Mouse (Mus musculus) neutrophil, adult 5-6 weeks (primary cell): ENCODE data around the gene Pde8a. TPM values are rescaled to one million over a fixed set of nuclear protein-coding genes. Genes with fewer than 3 reads are reported as not detected.
"Not testable (repeated sequence)": the region's sequence is repeated elsewhere in the genome, so short reads cannot be mapped to it uniquely, and the experiment has no call there.

Experiments
- ATAC-seq: fragments of 151-379, 151-347 bp; 2 replicates; pipeline ENCODE4 v1.8.0; 2017; ENCODE audit warnings: mild to moderate bottlenecking, moderate TSS enrichment; ENCODE audit not compliant: insufficient number of reproducible peaks, poor library complexity, low FRiP score, severe bottlenecking; ENCODE audit errors: extremely low read depth
- total RNA-seq: library from RNA; stranded (forward); fragments of 200-1000 nt; gene quantifications from 2 replicates; pipeline ENCODE4 v1.2.3, GENCODE M21; 2017

The Pde8a gene
- total RNA-seq, 1 experiment from 2014 or later: 9.8 TPM

DNA sequence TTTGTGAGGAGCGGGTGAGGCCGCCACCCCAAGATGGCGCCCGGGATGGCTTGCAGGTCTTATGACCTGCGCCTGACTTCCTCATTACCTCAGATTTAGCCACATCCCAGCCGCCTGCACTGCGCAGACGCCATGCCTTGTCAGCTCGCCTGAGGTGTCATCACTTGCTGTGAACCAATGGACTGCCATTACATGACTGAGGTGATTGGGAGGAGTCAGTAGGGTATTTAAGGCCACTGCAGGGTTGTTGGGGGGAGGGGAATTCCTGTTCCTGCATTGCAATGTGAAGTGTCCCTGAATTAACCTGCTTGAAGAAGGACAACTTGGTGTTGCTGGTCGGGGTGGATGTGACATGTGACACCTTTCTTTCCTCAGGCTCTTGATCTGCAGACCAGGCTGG lies 9.8 kb upstream of the Pde8a start:
- not testable (repeated sequence) for ATAC-seq

DNA sequence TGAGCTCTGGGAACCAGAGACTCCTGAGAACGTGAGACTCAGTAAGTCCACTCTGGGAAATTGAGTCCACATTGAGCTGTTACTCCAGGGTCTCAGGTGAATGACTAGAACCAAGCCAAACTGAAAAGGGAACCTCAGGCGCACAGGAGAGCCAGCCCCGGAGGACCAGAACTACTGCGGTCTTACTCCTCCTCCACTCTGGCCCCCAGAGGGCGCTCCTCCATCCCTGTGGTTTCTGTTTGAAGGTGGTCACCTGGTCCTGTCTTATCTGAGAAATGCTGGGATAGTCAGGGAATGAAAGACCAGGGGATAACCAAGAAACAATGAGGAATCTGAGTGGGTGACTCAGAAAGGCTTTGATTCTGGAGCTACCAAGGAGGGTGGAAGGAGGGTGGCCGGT lies 4.5 kb upstream of the Pde8a start:
- ATAC-seq: no peak

DNA sequence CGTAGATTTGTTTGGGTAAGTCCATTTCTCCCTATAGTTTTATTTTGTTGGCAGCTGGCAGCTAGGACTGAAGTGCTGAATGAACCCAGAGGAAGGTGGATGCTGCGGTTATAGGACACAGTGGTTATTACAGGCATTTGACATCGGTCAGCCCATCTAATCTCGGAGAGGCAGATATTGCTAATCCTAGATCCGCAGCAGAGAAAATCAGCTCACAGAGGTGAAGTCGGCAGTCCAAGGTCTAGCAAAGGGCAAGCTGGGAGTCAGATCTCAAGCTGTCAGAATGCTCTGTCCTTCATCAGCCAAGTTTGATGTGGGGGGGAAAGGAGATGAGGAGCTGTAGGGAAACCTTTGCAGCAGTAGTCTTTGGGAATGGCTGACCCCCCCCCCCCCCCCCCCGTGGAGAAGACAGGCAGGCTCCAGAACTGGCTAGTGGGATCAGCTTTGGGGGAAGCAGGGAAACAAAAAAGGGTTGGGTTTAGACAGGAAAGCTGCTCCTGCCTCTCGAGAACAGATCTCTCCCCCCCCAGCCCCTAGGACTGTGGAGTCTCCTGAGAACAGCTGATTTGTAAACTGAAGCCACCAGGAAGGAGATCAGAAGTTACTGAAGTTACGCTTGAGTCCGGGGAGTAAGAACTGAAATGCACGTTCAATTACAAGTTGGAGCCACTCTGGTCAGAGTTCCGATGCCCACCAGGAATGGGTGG lies 3.3 kb upstream of the Pde8a start:
- no peak for ATAC-seq

DNA sequence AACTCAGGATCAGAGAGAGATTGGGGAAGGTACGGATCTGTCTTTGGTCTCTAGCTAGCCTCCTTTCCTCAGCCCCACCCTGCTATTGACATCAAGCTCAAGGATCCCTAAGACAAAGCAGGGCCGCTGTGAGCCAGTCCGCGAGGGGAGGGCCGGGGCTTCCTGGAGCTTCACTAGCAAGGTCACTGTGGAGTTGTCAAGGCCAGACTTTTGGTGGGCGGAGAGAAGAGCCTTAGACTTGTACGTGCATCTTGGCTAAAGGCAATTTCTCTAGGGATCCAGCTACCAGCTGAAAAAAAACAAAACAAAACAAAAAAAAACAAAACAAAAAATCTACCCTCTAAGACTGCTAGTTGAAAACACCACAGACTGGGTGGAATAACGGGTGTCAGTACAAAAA lies 1.6 kb upstream of the Pde8a start:
- ATAC-seq: no peak

DNA sequence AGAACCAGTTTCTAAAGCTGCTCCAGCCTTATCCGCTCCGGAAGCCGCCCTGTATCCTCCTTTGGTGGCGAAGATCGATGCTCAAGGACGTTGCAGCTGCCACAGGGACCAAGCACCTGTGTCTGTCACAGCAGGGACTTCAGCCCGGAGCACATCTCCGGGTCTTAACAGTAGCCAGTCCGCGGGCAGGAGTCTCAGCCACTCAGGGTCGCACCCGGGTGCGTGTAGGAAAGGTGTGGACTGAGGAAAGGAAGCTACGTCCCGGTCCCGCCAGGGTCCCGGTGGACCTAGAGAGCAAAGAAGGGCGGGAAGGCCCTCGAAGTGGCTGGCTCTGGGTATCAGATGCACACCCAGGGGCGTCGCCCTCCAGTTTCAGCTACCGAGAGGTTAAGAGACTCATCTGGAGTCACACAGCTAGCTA lies 1.1 kb upstream of the Pde8a start:
- peak; percentile 68 for ATAC-seq

DNA sequence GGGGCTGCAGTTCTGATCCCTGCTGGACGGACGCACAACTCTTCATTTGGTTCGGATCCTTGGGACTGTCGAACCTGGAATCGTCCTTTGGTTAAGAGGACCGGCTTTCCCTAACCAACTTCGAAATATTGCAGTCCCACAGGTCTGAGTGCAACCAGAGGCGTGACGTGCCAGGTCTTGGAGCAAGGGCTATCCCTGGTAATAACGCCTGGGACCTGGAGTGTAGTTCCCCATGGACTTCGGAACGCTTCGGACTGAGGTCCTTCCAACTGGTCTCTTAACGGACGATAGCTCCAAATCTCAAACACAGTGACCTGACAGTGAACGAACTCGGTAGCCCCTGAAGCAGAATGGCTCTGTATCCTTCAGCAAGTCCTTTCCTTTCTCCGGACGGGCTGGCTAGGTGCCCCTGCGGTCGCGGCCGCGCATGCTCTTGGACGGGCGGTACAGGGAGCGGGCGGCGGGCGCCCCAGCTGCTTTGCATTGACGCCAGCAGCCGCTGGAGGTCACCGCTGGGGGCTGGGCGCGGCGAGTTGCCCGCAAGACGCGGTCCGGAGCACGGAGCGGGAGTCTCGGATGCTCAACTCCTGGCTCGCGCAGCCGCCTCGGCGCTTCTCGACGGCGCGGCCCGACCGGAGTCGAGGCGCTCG lies 574 bp upstream of the Pde8a start:
- peak; percentile 75 for ATAC-seq

DNA sequence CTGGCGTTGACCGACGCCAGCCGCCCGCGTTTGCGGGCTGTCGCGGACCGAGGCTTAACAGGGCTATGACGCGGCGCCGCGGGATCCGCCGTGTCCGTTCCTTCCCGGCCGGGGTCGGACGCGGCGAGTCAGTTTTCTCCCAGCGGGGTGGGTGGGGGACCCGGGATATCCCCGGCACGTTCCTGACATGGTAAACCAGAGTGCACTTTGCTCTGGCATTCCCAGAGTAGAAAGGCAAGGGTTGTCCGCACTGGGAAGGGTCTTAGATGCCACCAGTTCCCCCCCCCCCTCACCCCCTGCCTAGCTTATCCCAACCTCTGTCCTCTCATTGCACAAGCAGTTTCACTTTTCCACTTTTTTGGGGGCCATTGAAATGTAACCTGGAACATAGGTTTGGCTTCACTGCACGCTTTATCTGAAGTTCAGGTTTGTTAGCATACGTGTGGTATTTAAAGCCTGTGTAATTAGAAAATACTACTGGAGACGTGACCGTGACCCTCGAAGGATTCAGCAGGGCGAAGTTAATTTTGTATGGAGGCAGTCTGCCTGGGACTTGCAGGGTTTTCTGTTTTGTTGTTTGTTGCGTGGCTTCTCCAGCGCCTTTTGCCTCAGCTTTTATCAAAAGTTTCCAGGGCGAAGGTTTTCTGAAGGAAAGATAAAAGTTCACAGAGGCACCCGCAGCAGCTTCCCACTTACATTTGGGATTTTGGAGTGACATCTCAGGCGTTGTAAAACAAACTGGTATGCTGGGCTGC lies 934 bp downstream of the Pde8a start:
- no peak for ATAC-seq

DNA sequence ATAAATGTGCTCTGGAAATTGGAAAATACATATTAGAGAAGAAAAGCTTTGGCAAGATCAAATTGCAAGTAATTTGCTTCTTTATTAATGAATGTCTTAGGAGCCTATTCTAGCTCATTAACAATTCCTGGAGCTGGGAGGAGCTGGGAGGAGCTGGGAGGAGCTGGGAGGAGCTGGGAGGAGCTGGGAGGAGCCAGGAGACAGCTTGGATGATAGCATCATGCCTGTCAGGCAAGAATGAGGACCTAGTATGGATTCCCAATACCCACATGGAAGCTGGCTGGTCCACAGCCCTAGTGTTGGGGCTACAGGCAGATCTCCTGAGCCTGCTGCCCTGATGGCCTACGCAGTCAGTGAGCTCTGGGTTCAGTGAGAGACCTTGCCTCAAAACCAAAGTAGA lies 2.6 kb downstream of the Pde8a start:
- no peak for ATAC-seq

DNA sequence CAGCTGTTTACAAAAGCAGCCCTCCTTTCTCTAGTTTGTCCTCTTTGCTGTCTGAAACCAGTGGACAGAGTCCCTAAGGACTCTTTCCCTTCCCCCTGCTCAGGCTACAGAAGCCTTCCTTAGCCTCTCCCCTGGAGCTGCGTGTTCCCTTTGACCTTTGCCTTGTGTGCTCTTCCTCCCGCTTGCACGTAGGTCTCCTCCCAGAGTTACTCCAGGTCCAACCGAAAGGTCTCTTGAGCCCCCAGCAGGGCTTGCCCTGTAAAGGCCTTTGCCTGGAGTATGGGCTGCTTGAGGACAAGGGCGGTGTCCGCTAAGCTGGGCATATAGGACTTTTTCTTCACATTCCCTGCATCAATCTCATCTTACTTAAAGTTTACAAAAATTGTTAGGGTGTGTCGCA lies 5.9 kb downstream of the Pde8a start:
- no peak for ATAC-seq

DNA sequence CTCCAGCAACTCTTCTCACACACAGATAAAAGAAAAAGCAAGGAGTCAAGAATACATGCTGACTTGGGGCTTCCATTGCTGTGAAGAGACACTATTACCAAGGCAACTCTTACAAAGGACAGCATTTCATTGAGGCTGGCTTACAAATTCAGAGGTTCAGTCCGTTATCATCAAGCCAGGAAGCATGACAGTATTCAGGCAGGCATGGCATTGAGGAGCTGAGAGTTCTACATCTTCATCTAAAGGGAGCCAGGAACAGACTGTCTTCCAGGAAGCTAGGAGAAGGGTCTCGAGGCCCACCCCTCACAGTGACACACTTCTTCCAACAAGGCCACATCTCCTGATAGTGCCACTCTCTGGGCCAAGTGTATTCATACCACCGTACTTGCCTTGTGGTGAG lies 7.0 kb downstream of the Pde8a start:
- ATAC-seq: no peak

DNA sequence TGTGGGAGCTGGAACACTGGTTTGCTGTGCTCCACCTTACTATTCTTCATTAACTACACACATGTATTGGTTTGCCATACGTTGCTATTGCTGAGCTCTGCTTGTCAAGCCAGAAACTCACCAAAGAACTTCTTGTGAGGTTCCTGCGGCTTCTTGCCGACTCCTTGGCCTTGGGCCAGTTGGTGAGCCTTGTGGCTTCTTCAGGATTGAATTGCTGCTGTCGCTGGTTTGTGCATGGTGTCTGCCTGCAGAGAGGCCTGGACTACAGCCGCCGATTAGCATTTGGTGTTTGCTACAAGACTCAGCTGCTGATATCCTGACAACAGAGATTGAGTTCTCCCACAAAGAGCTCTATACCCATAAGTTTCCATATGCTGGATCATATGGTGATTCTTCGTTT lies 10.9 kb downstream of the Pde8a start:
- ATAC-seq: no peak

DNA sequence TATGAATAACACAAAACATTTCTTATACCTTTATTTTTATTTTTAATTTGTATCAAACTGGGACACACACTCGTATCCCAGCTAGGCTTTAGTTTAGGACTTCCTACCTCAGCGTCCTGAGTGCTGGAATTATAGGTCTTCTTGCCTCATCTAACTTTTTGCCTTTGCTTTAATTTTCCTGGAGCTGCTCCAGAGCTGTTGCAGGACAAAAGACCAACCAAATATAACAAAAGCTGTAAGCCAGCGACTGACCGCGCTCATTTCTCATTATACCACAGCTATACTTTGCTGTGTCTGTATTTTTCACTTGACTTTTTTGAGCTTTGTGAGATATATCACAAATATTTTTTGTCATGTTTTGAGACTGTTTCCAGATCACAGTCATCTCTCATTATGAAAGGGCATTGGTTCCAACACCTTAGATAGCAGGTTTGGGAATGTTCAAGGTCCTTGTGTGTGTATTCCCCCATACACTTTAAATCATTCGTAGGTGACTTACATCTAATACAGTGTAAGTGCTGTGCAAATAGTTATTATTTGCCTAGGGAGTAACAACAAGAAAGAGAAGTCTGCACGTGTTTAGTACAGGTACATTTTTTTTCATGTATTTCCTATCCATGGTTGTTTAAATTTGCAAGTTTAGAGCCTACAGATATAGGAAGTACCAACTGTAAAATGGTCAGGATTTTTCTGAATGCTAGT lies 16.8 kb downstream of the Pde8a start:
- ATAC-seq: no peak

DNA sequence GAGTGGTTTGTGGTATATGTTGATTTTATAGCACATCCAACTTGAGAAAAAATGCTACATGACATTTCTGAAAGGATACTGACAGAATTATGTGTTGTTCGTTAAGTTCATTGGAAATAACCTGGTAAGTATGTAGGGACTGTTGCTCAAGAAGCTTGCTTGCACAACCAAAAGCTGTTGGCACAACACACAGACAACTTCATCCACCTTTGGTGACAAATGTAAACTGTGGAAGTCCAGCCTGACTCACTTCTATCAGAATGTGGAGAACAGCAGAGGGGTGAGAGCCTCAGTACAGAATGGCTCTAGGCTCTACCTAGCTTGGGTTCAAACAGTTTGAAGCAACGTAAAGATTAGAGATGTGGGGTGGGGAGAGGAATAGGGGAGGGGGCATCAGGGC lies 19.3 kb downstream of the Pde8a start:
- no peak for ATAC-seq

DNA sequence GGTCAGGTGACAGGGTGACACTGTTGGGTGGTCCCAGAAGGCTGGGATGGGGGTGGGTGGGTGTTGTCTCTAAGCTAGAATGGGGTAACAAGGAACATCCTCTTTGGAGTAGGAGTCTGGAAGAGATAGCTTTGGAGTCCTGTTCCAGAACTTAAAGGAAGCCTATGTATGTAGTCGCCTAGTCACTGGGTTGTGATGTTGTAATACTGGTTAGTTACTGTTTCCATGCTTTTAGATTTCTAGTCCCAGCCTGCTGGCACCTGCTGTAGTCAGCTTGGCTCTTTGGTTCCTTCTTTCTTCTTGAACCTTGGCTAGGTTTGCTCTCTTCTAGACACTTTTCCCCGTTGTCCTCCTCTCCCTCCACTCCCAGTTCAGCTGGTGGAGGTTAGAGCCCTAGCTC lies 21.7 kb downstream of the Pde8a start:
- no peak for ATAC-seq

DNA sequence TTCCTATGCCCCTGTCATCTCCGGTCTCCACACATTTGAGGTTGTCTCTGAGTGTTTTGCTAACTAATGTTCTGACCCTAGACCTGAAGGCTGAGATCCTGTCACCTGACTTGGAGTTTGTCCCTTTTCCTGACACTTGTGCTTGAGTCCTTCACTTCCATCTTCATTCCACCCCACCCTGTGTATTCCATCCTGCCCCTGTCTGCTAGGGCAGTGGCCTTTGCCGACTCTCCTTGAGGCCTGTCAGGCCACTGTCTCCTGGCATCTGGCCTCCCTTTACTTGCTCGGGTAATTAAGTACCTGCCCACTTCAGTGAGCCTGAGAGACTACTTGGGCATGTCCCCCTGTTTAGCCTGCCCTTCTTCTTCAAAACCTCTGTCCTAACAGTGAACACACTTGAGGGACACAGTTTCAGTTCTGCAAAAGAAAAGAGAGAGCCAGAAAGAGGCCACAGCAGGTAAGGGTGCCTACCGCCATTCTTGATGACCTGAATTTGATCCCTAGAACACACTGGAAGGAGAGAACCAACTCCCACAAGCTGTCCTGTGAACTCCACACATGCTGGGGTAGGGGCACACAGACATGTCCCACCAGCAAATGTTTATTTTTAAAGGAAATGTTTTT lies 22.3 kb downstream of the Pde8a start:
- ATAC-seq: no peak

DNA sequence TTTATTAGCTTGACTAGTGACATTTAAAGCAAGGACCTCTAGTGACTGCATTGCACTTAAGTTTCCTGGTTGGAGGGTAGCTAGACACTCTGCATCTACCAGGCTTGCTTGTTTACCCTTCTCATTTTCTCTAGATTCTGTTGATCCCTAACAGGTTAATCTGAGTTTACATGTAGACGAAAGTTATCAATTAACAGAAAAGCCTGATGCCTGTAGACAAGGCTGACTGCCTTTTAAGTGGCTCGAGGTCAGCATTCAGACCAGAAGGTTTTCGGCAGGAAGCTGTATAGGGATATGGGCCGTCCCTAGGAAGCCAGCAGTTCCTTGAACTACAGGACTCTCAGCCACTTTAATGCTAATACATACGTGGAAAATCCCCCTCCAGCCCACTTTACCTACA lies 30.0 kb downstream of the Pde8a start:
- no peak for ATAC-seq

DNA sequence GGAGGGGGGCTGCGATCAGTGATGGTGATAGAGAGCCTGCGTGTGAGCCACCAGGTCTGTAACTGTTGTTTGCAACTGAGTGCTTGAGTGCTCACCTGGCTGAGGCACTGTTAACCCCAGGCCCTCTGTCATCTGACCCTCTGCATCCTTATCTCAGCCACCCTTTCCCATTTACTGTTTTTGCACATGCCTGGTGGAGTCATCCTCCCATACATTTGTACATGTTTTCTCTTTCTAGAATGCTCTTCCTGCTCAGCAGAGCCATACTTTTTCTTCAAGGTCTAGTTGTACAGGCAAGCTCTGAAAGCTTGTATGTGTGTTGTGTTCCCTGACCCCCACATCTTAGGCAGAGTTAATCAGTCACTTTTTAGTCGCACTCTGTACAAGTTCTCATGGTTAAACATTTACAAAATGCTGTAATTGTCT lies 36.5 kb downstream of the Pde8a start:
- no peak for ATAC-seq

DNA sequence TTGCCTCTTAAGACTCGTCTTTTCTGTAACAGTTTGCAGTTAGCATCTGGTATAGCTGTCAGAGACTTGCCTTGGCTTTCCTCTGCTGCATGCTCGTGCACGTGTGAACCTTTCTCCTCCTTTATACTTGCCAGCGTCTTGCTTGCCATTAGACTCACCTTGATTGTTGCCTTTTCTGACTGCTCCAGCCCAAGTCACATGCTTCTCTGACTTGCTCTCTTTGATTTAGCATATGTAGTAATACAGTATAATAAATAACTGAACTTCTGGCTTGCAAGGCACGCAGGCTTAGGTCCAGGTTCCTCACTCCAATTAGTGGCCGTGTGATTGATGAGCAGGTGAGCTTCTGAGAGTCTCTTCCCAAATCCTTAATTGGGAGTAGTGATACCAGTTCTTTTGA lies 37.2 kb downstream of the Pde8a start:
- ATAC-seq: no peak

DNA sequence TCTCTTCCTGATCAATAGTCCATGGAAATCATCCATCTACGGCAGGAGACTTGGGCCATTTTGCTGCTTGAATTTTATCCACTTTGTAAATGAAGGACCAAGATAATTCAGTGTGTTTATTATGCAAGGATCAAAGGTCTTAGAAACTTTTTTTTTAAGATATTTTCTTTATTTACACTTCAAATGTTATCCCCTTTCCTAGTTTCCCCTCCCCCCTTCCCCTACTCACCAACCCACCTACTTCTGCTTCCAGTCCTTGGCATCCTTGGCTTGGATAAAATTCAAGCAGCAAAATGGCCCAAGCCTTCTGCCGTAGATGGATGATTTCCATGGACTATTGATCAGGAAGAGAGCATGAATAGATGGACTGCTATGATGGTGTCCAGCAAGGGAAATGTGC lies 38.1 kb downstream of the Pde8a start:
- ATAC-seq: no peak
